Mouse (Mus musculus): ENCODE results near the gene Sik3.
A peak's percentile ranks its signal among the peaks of the same experiment; 100 is the strongest.
"Not testable (repeated sequence)": the region's sequence is repeated elsewhere in the genome, so short reads cannot be mapped to it uniquely, and the experiment has no call there.

Sik3 gene

GRCm38 (mm10) chr9:46061696-46062425 lies 49.2 kb downstream of the Sik3 start:
- DNase-seq = peak; percentile 38

DNA sequence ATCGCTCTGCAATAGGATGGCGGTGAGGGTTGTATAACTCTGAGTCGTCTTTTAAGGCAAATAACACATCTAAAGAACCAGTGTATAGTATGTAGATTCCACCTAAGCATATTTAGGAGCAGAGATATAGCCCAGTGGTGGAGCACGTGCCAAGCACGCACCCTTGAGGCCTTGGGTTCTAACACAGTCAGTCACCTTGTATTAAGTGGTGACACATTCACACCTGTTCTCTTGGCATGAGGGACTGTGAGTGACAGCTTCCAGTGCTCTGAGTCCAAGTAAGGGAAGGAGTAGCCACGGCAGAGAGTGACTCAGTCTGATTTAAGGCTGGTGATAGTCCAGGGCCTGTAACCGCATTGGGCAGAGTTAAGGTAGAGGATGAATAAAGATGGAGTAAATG lies 51.7 kb downstream of the Sik3 start:
- no peak for DNase-seq

DNA sequence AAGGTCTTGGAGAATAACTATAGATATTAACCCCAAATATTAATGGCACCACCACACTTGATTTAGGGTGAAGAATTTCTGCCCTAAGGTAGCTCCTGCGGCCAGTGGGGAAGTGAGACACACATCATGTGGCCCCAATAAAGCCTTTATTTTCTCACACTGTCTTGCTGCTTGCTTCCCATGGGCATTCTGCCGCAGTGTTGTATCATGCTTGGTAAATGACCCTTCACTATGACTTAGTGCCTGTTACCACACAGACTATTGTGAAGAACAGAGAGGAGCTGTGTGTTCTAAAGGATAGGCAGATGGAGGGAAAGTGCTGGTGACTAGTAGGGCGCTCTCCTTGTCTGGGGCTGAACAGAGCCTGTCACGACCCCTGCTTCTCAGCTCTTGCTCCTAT lies 54.1 kb downstream of the Sik3 start:
- DNase-seq = no peak

- DNase-seq = no peak
These were observed 55.1 kb downstream of the Sik3 start for GRCm38 (mm10) chr9:46067691-46068090.

GRCm38 (mm10) chr9:46069013-46069412 lies 56.4 kb downstream of the Sik3 start:
- DNase-seq = no peak

DNA sequence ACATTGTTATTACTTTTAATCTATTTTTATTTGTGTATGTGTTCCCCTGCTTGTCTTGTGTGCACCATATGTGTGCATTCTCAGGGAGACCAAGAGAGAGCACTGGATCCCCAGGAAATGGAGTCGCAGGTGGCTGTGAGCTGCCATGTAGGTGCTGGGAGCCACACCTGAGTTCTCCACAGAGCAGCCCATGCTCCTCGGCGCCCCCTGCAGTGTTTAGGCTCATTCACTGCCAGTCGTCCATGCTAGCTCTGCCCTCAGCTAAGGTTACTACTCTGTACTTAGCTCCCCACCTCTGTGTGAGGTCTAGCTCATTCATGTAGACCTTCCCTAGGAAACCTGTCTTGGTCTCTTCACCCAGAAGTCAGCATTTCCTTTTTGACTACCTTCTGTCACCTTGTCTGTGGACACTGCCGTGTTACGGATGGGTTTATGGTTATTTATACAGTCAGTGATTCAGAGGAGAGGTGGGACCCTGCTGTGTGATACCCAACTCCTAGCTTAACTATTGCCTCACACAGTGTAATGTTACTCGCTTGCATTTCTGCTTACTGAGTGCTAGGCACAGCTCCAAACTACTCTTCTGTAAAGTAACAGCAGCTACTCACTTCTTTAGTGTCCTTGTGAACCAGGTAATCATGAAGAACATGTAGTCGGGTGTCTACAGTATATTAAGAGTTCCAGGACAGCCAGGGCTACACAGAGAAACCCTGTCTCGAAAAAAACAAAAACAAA lies 59.6 kb downstream of the Sik3 start:
- DNase-seq = no peak

DNA sequence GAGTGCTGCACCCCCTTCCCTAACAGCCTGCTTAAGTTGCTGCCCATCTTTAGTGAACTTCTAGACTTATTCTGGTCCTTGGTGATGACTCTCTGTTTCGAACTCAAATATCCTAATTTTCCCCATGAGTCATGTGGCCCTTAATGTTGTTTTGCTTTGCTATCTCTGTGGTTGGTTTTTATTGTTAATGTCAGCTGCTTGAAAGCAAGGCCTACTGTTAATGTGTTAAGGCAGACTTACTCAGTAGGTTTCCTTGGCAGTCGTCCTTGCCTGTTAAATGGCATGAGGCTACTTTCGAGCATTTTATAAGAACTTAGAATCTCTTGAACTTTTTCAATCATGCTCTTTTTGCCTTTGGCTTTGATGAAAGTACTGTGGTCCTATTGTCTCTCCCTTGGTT lies 60.8 kb downstream of the Sik3 start:
- DNase-seq = no peak

DNA sequence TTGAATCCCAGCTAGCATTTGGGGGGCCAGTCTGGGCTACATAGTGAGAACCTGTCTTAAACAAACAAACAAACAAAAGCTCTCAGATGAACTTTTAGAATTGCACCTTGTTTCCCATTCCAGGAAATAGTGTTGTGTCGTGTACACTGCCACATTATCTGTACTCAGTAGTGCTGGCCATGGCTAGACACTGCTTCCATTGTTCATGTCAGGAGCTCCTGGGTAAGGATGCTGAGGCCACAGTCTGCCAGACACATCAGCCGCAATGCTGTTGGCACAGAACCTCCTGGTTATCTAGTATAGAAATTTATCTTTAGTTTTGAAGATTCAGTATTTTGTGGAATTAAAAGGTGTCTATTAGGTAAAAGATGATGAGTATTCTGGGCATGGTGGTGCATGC lies 63.0 kb downstream of the Sik3 start:
- no peak for DNase-seq

GRCm38 (mm10) chr9:46082381-46082821 lies 69.8 kb downstream of the Sik3 start:
- DNase-seq = no peak

GRCm38 (mm10) chr9:46083490-46083893 lies 70.9 kb downstream of the Sik3 start:
- DNase-seq = no peak

GRCm38 (mm10) chr9:46085898-46086297 lies 73.3 kb downstream of the Sik3 start:
- DNase-seq = no peak

GRCm38 (mm10) chr9:46086826-46087225 lies 74.2 kb downstream of the Sik3 start:
- no peak for DNase-seq

GRCm38 (mm10) chr9:46087461-46087860 lies 74.8 kb downstream of the Sik3 start:
- DNase-seq = no peak

- DNase-seq = no peak
These were observed 76.1 kb downstream of the Sik3 start for GRCm38 (mm10) chr9:46088722-46089121.

- no peak for DNase-seq
These were observed 77.4 kb downstream of the Sik3 start for GRCm38 (mm10) chr9:46090066-46090465.

GRCm38 (mm10) chr9:46091157-46091556 lies 78.5 kb downstream of the Sik3 start:
- not testable (repeated sequence) for DNase-seq

- DNase-seq = no peak
These were observed 80.0 kb downstream of the Sik3 start for GRCm38 (mm10) chr9:46092633-46093032.

GRCm38 (mm10) chr9:46098360-46098985 lies 85.9 kb downstream of the Sik3 start:
- no peak for DNase-seq

DNA sequence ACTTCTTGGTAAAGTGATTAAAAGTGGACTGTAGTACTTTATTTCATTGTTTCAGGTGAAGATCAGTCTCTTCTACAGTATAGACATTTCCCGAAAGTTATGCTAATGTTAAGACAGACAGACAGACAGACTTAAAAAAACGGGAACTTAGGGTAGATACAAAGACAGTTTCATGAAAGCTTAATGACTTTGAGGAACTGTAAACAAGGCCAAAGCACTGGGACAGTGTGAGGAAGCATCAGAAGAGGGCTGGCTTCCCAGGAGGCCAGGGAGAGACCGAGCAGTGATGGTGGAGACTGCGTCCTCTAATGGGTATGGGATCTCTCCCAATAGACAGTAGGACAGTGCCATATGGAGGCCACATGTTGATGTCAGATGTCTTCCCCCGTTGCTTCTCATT lies 86.5 kb downstream of the Sik3 start:
- no peak for DNase-seq

DNA sequence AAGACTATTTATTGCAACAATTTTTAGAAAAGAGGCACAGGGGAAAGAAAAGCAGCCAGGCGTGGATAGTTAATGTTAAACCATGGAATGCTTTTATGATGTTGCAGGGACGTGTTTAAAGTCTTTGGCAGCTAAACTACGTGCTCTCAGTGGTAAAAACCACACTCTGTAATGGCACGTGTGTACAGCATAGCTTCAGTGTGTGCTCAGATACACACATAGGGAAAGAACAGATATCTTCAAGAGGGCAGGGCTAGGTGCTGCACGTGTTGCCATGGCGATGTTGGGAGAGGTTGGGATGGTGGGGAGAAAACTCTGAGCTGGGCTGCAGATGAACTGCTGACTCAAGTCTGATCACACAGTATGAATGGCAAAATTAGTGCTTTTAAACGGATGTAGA lies 90.5 kb downstream of the Sik3 start:
- DNase-seq = no peak

DNA sequence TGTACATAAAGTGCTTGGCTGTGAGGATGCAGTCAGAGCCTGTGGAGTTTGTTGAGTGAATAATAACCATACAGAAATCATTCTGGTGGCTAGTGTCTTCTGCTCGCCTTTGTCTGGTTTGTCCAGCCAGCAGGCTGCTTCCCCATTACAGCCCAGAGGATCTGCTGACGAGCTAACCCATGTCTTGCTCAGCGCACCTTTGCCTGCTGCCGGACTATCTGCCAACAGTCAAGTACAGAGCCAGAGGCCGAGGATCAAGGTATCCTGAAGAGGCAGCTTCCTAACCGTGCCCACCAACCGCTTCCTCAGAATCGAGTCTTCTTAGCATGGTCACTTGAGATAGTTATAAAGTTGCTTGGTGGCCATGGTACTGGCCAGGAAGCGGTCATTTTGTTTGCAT lies 93.5 kb downstream of the Sik3 start:
- DNase-seq = no peak

- DNase-seq = no peak
These were observed 98.0 kb downstream of the Sik3 start for GRCm38 (mm10) chr9:46110648-46111047.

GRCm38 (mm10) chr9:46111334-46111733 lies 98.7 kb downstream of the Sik3 start:
- no peak for DNase-seq

GRCm38 (mm10) chr9:46112246-46112645 lies 99.6 kb downstream of the Sik3 start:
- DNase-seq = no peak
